Mouse (Mus musculus): ENCODE measurements around the gene Tmem138. TPM values are rescaled to one million over a fixed set of nuclear protein-coding genes. Genes with fewer than 3 reads are reported as not detected.

The Tmem138 gene
- total and polyA plus RNA-seq, 2 experiments from 2014 or later = 21.2 to 31.7 TPM

- H3K9me3 ChIP-seq (ENCODE audit: low read length) = no peaks in the 10 kb centered on the region
- no peak for TF ChIP-seq CTCF (IDR thresholded peaks at IDR 0.05; ENCODE audit: low read depth)
- peak; percentile 92 for DNase-seq
These were observed 51.9 kb downstream of the Tmem138 start, which contains the start of gene Cpsf7 for GRCm38 (mm10) chr19:10525106-10525901. Gene Cpsf7 (plus strand): TSS chr19:10525266.

GRCm38 (mm10) chr19:10524784-10525105 lies 52.4 kb downstream of the Tmem138 start:
- Histone ChIP-seq H3K4me3 (ENCODE audit: low read depth, low read length) (peak overlapping the region; percentile 99), H3K9ac (peak overlapping the region; percentile 91), H3K27ac (ENCODE audit: low read depth, low read length) (peak overlapping the region; percentile 96), H3K4me1 (ENCODE audit: insufficient read depth) (peaks cover 5% of the 10 kb centered on the region), H3K4me2 (ENCODE audit: low read depth) (peak overlapping the region; percentile 76), H3K9me3 (ENCODE audit: low read length) (no peaks in the 10 kb centered on the region), H3K27me3 (ENCODE audit: insufficient read depth, low read length) (no peaks in the 10 kb centered on the region), H3K36me3 (ENCODE audit: insufficient read depth) (0 out of 2 replicates have a peak, but pooled peaks cover 4% of the 10 kb centered on the region)
- no peak for DNase-seq
- WGBS = 1% methylated on average over 19 of the region's 19 CpGs
- no peak for ATAC-seq
- no peak for TF ChIP-seq CTCF (IDR thresholded peaks at IDR 0.05; ENCODE audit: low read depth)

More at GRCm38 (mm10) chr19:10525106-10525901, 51.9 kb downstream of the Tmem138 start, which contains the start of gene Cpsf7:
- Histone ChIP-seq H3K27me3 (ENCODE audit: insufficient read depth, low read length) (no peaks in the 10 kb centered on the region), H3K27ac (ENCODE audit: low read depth, low read length) (peak within 1 kb of the TSS; percentile 96), H3K4me1 (ENCODE audit: insufficient read depth) (peaks cover 5% of the 10 kb centered on the region), H3K4me3 (ENCODE audit: low read depth, low read length) (peak within 1 kb of the TSS; percentile 99), H3K36me3 (ENCODE audit: insufficient read depth) (0 out of 2 replicates have a peak, but pooled peaks cover 4% of the 10 kb centered on the region), H3K4me2 (ENCODE audit: low read depth) (peak within 1 kb of the TSS; percentile 76), H3K9ac (peak within 1 kb of the TSS; percentile 91)
- ATAC-seq = peak; percentile 95
- 2% methylated on average over 71 of the region's 93 CpGs for WGBS

- no peaks in the 10 kb centered on the region for H3K27me3 ChIP-seq (ENCODE audit: insufficient read depth, low read length)
- H3K4me1 ChIP-seq (ENCODE audit: insufficient read depth) = peaks cover 5% of the 10 kb centered on the region
- ATAC-seq (no peak), DNase-seq (no peak)
- WGBS = 88% methylated on average over 5 of the region's 5 CpGs
- H3K9ac ChIP-seq = no peak overlapping the region
- H3K36me3 ChIP-seq (ENCODE audit: insufficient read depth) = 0 out of 2 replicates have a peak, but pooled peaks cover 4% of the 10 kb centered on the region
- no peak overlapping the region for H3K27ac ChIP-seq (ENCODE audit: low read depth, low read length)
- no peak for TF ChIP-seq CTCF (IDR thresholded peaks at IDR 0.05; ENCODE audit: low read depth)
- H3K9me3 ChIP-seq (ENCODE audit: low read length) = no peaks in the 10 kb centered on the region
- peak overlapping the region; percentile 76; the same call in 1 of the 2 replicates for H3K4me2 ChIP-seq (ENCODE audit: low read depth)
- H3K4me3 ChIP-seq (ENCODE audit: low read depth, low read length) = no peak overlapping the region
These were observed 53.6 kb downstream of the Tmem138 start for GRCm38 (mm10) chr19:10523483-10524080.

GRCm38 (mm10) chr19:10521926-10522325 lies 55.2 kb downstream of the Tmem138 start:
- H3K9me3 ChIP-seq (ENCODE audit: low read length) = no peaks in the 10 kb centered on the region
- peaks cover 3% of the 10 kb centered on the region; the same call in 1 of the 2 replicates for H3K36me3 ChIP-seq (ENCODE audit: insufficient read depth)
- H3K27ac ChIP-seq (ENCODE audit: low read depth, low read length) = no peak overlapping the region
- DNase-seq = no peak
- H3K4me2 ChIP-seq (ENCODE audit: low read depth) = no peak overlapping the region
- H3K9ac ChIP-seq = no peak overlapping the region
- TF ChIP-seq CTCF (IDR thresholded peaks at IDR 0.05; ENCODE audit: low read depth) = no peak
- no peak overlapping the region for H3K4me3 ChIP-seq (ENCODE audit: low read depth, low read length)
- H3K27me3 ChIP-seq (ENCODE audit: insufficient read depth, low read length) = no peaks in the 10 kb centered on the region
- 86% methylated on average over 1 of the region's 1 CpGs for WGBS
- no peak for ATAC-seq
- H3K4me1 ChIP-seq (ENCODE audit: insufficient read depth) = peaks cover 5% of the 10 kb centered on the region

Other genes starting within 250 kb of the Tmem138 start
- gene Syt7, start 188.3 kb downstream of the Tmem138 start, total RNA-seq (2014; rRNA removed) = 91.6 and 110 TPM in 2 replicates
- gene Syt7, start 188.3 kb downstream of the Tmem138 start, polyA plus RNA-seq (2015; fragmentation: Nextera tagmentation; extraction: Ambion mirVana) = 14.9 and 19.2 TPM in 2 replicates
- gene Lrrc10b, start 119.9 kb downstream of the Tmem138 start, total RNA-seq (2014; rRNA removed) = 6.5 and 7.7 TPM in 2 replicates
- gene Lrrc10b, start 119.9 kb downstream of the Tmem138 start, polyA plus RNA-seq (2015; fragmentation: Nextera tagmentation; extraction: Ambion mirVana) = 1.1 and 2.5 TPM in 2 replicates
- gene Ppp1r32, start 94.4 kb downstream of the Tmem138 start, total RNA-seq (2014; rRNA removed) = 3.5 and 5.1 TPM in 2 replicates
- 4.4 and 6.0 TPM in 2 replicates for gene Ppp1r32, start 94.4 kb downstream of the Tmem138 start, polyA plus RNA-seq (2015; fragmentation: Nextera tagmentation; extraction: Ambion mirVana)
- gene Cpsf7, start 52.1 kb downstream of the Tmem138 start, total RNA-seq (2014; rRNA removed) = 62.6 and 74.9 TPM in 2 replicates
- gene Cpsf7, start 52.1 kb downstream of the Tmem138 start, polyA plus RNA-seq (2015; fragmentation: Nextera tagmentation; extraction: Ambion mirVana) = 37.6 and 41.9 TPM in 2 replicates
- 51.1 and 62.9 TPM in 2 replicates for gene Sdhaf2, start 51.2 kb downstream of the Tmem138 start, total RNA-seq (2014; rRNA removed)
- 53.6 and 59.5 TPM in 2 replicates for gene Sdhaf2, start 51.2 kb downstream of the Tmem138 start, polyA plus RNA-seq (2015; fragmentation: Nextera tagmentation; extraction: Ambion mirVana)
- gene Tmem216, start 21.1 kb downstream of the Tmem138 start, total RNA-seq (2014; rRNA removed) = 23.5 and 26.9 TPM in 2 replicates
- gene Tmem216, start 21.1 kb downstream of the Tmem138 start, polyA plus RNA-seq (2015; fragmentation: Nextera tagmentation; extraction: Ambion mirVana) = 36.6 and 46.4 TPM in 2 replicates
- 21.4 and 24.9 TPM in 2 replicates for gene Cyb561a3, start 190 bp downstream of the Tmem138 start, total RNA-seq (2014; rRNA removed)
- 18.9 and 22.0 TPM in 2 replicates for gene Cyb561a3, start 190 bp downstream of the Tmem138 start, polyA plus RNA-seq (2015; fragmentation: Nextera tagmentation; extraction: Ambion mirVana)
- gene Ddb1, start 28.0 kb upstream of the Tmem138 start, total RNA-seq (2014; rRNA removed) = 245 and 273 TPM in 2 replicates
- gene Ddb1, start 28.0 kb upstream of the Tmem138 start, polyA plus RNA-seq (2015; fragmentation: Nextera tagmentation; extraction: Ambion mirVana) = 130 and 145 TPM in 2 replicates
- 8.8 and 12.8 TPM in 2 replicates for gene Tkfc, start 28.3 kb upstream of the Tmem138 start, total RNA-seq (2014; rRNA removed)
- gene Tkfc, start 28.3 kb upstream of the Tmem138 start, polyA plus RNA-seq (2015; fragmentation: Nextera tagmentation; extraction: Ambion mirVana) = 19.3 and 22.7 TPM in 2 replicates
- 1.5 and 1.7 TPM in 2 replicates for gene Vwce, start 56.9 kb upstream of the Tmem138 start, total RNA-seq (2014; rRNA removed)
- gene Vwce, start 56.9 kb upstream of the Tmem138 start, polyA plus RNA-seq (2015; fragmentation: Nextera tagmentation; extraction: Ambion mirVana) = 0.44 and 0.88 TPM in 2 replicates
- not detected in 2 replicates for gene Pga5, start 100.7 kb upstream of the Tmem138 start, total RNA-seq (2014; rRNA removed)
- not detected in 2 replicates for gene Pga5, start 100.7 kb upstream of the Tmem138 start, polyA plus RNA-seq (2015; fragmentation: Nextera tagmentation; extraction: Ambion mirVana)
- gene Vps37c, start 111.4 kb upstream of the Tmem138 start, total RNA-seq (2014; rRNA removed) = 27.9 and 29.0 TPM in 2 replicates
- gene Vps37c, start 111.4 kb upstream of the Tmem138 start, polyA plus RNA-seq (2015; fragmentation: Nextera tagmentation; extraction: Ambion mirVana) = 34.5 TPM in 2 replicates
- 0.10 TPM in 1 of 2 replicates, not detected in the other for gene Cd5, start 161.6 kb upstream of the Tmem138 start, total RNA-seq (2014; rRNA removed)
- gene Cd5, start 161.6 kb upstream of the Tmem138 start, polyA plus RNA-seq (2015; fragmentation: Nextera tagmentation; extraction: Ambion mirVana) = 0.24 and 0.52 TPM in 2 replicates